Mouse (Mus musculus) E14TG2a.4 (cell line): ENCODE data around the gene Slc38a3.
A peak's percentile ranks its signal among the peaks of the same experiment; 100 is the strongest.

Experiments used
- H3K27me3 ChIP-seq: 2 replicates; pipeline ENCODE4 v1.6.1; 2014; ENCODE audit warnings: low read length, control low read depth; ENCODE audit not compliant: insufficient read depth
- H3K36me3 ChIP-seq: 2 replicates; pipeline ENCODE4 v1.6.1; 2014; ENCODE audit warnings: low read length, control low read depth; ENCODE audit not compliant: insufficient read depth
- H3K4me1 ChIP-seq: replicated peaks from 2 replicates; pipeline ENCODE4 v1.6.1; 2014; ENCODE audit warnings: low read depth, low read length, control low read depth
- H3K4me3 ChIP-seq: replicated peaks from 2 replicates; pipeline ENCODE4 v1.5.1; 2014; ENCODE audit warnings: mild to moderate bottlenecking, low read length
- H3K9me3 ChIP-seq: 2 replicates; pipeline ENCODE4 v1.6.1; 2014; ENCODE audit warnings: low read length, control low read depth
- CTCF ChIP-seq: conservative IDR thresholded peaks from 2 replicates; pipeline ENCODE4 v1.5.1; 2014; ENCODE audit warnings: low read length
- NANOG ChIP-seq: IDR thresholded peaks from 2 replicates; pipeline ENCODE4 v1.6.1; 2014; ENCODE audit warnings: borderline replicate concordance, low read length, mixed read lengths
- POU5F1 ChIP-seq: IDR thresholded peaks from 2 replicates; pipeline ENCODE4 v1.6.1; 2014; ENCODE audit warnings: low read length, borderline replicate concordance

Gene Slc38a3

GRCm38 (mm10) chr9:107653474-107653873, 15.9 kb downstream of the Slc38a3 start:
- Histone ChIP-seq H3K4me1 (peaks cover 29% of the 10 kb centered on the region), H3K27me3 (peaks cover 22% of the 10 kb centered on the region), H3K4me3 (no peak overlapping the region), H3K9me3 (no peaks in the 10 kb centered on the region), H3K36me3 (no peaks in the 10 kb centered on the region)
- TF ChIP-seq POU5F1 (no peak), NANOG (no peak), CTCF (no peak)

GRCm38 (mm10) chr9:107650708-107651481, 18.4 kb downstream of the Slc38a3 start:
- H3K27me3 ChIP-seq, result peaks cover 6% of the 10 kb centered on the region; the same call in 1 of the 2 replicates
- no peak overlapping the region for H3K4me3 ChIP-seq
- no peaks in the 10 kb centered on the region for H3K9me3 ChIP-seq
- no peaks in the 10 kb centered on the region for H3K36me3 ChIP-seq
- peaks cover 29% of the 10 kb centered on the region for H3K4me1 ChIP-seq
- TF ChIP-seq POU5F1, result no peak
- no peak for TF ChIP-seq NANOG
- no peak for TF ChIP-seq CTCF

- H3K36me3 ChIP-seq, result no peaks in the 10 kb centered on the region
- TF ChIP-seq CTCF (no peak), NANOG (no peak), POU5F1 (no peak)
- H3K4me1 ChIP-seq, result peaks cover 29% of the 10 kb centered on the region
- H3K27me3 ChIP-seq, result peaks cover 8% of the 10 kb centered on the region
- no peak overlapping the region for H3K4me3 ChIP-seq
- no peaks in the 10 kb centered on the region for H3K9me3 ChIP-seq
Measured at GRCm38 (mm10) chr9:107650225-107650624, 19.1 kb downstream of the Slc38a3 start.

- TF ChIP-seq POU5F1 (no peak), NANOG (no peak), CTCF (no peak)
- Histone ChIP-seq H3K27me3 (peaks cover 14% of the 10 kb centered on the region), H3K36me3 (no peaks in the 10 kb centered on the region)
Measured at GRCm38 (mm10) chr9:107648767-107649166, 20.6 kb downstream of the Slc38a3 start.

GRCm38 (mm10) chr9:107646975-107647374, 22.4 kb downstream of the Slc38a3 start:
- no peak overlapping the region for H3K4me3 ChIP-seq
- H3K36me3 ChIP-seq, result no peaks in the 10 kb centered on the region
- peaks cover 52% of the 10 kb centered on the region for H3K4me1 ChIP-seq
- no peaks in the 10 kb centered on the region for H3K9me3 ChIP-seq
- H3K27me3 ChIP-seq, result peaks cover 14% of the 10 kb centered on the region
- TF ChIP-seq POU5F1 (no peak), CTCF (0 out of 2 replicates have a peak, but pooled peaks have one; percentile 19)

More at GRCm38 (mm10) chr9:107648767-107649166, 20.6 kb downstream of the Slc38a3 start:
- Histone ChIP-seq H3K9me3 (no peaks in the 10 kb centered on the region), H3K4me3 (no peak overlapping the region), H3K4me1 (peaks cover 38% of the 10 kb centered on the region)

- Histone ChIP-seq H3K36me3 (no peaks in the 10 kb centered on the region), H3K27me3 (peaks cover 14% of the 10 kb centered on the region), H3K4me1 (peaks cover 52% of the 10 kb centered on the region), H3K9me3 (no peaks in the 10 kb centered on the region), H3K4me3 (no peak overlapping the region)
- no peak for TF ChIP-seq NANOG
- TF ChIP-seq CTCF, result peak; percentile 83
- TF ChIP-seq POU5F1, result no peak
Measured at GRCm38 (mm10) chr9:107645577-107645976, 23.8 kb downstream of the Slc38a3 start.

- TF ChIP-seq CTCF (no peak), POU5F1 (no peak), NANOG (no peak)
- Histone ChIP-seq H3K9me3 (no peaks in the 10 kb centered on the region), H3K27me3 (peaks cover 12% of the 10 kb centered on the region), H3K4me3 (0 out of 2 replicates have a peak overlapping the region, but pooled peaks have one; percentile 77), H3K36me3 (no peaks in the 10 kb centered on the region), H3K4me1 (peaks cover 52% of the 10 kb centered on the region)
Measured at GRCm38 (mm10) chr9:107645153-107645510, 24.2 kb downstream of the Slc38a3 start.

- Histone ChIP-seq H3K27me3 (peaks cover 8% of the 10 kb centered on the region), H3K4me3 (peak overlapping the region; percentile 77), H3K4me1 (peaks cover 55% of the 10 kb centered on the region), H3K36me3 (no peaks in the 10 kb centered on the region), H3K9me3 (no peaks in the 10 kb centered on the region)
- TF ChIP-seq CTCF (peak; percentile 56), POU5F1 (no peak)
Measured at GRCm38 (mm10) chr9:107644495-107645152, 24.7 kb downstream of the Slc38a3 start.

GRCm38 (mm10) chr9:107643544-107644214, 25.7 kb downstream of the Slc38a3 start:
- peaks cover 55% of the 10 kb centered on the region for H3K4me1 ChIP-seq
- H3K36me3 ChIP-seq, result no peaks in the 10 kb centered on the region
- peak overlapping the region; percentile 77 for H3K4me3 ChIP-seq
- H3K9me3 ChIP-seq, result no peaks in the 10 kb centered on the region
- H3K27me3 ChIP-seq, result peaks cover 8% of the 10 kb centered on the region
- TF ChIP-seq POU5F1 (no peak), CTCF (no peak), NANOG (no peak)
